Mouse (Mus musculus): Measurements from ENCODE around the gene Gp1ba.

- TF ChIP-seq CTCF (IDR thresholded peaks at IDR 0.05; ENCODE audit: low read depth, low read length), result no peak
- TF ChIP-seq POLR2A (IDR thresholded peaks at IDR 0.05; ENCODE audit: borderline replicate concordance, low read depth, low read length), result no peak
Measured at GRCm38 (mm10) chr11:70660571-70660970, 21.6 kb downstream of the Gp1ba start.
